ENCODE assay signal across 30 mouse cellular contexts in genomic region chr6:147849988-147850387, GRCm38 (mm10).
"Had no signal": no experiment of that assay in that cellular context is flagged by ENCODE, and none has a peak within 500 bp of the region (broad histone marks: within the 10 kb centered on the region; RNA-seq: fewer than 3 reads in every experiment).

No protein-coding gene starts in this region.

- H3K27me3 ChIP-seq: heart, embryonic 12.5 days; heart, embryonic 13.5 days; heart, embryonic 15.5 days; hindbrain, embryonic 12.5 days; hindbrain, embryonic 13.5 days; hindbrain, embryonic 15.5 days; intestine, embryonic 15.5 days; kidney, embryonic 15.5 days had no signal

- H3K36me3 ChIP-seq: heart, embryonic 12.5 days; heart, embryonic 13.5 days; heart, embryonic 15.5 days; hindbrain, embryonic 10.5 days; hindbrain, embryonic 12.5 days; hindbrain, embryonic 13.5 days; hindbrain, embryonic 15.5 days; intestine, embryonic 15.5 days; kidney, embryonic 15.5 days had no signal

- H3K27ac ChIP-seq: heart, embryonic 13.5 days; heart, embryonic 15.5 days; hindbrain, embryonic 10.5 days; hindbrain, embryonic 12.5 days; hindbrain, embryonic 13.5 days; hindbrain, embryonic 14.5 days; hindbrain, embryonic 15.5 days; hindbrain, postnatal 0 days; intestine, embryonic 15.5 days; kidney, embryonic 15.5 days; kidney, postnatal 0 days; layer of hippocampus, adult 2 months; left cerebral cortex, adult 2 months had no signal

- H3K4me1 ChIP-seq: heart, embryonic 12.5 days; heart, embryonic 13.5 days; heart, embryonic 15.5 days; hindbrain, embryonic 10.5 days; hindbrain, embryonic 12.5 days; hindbrain, embryonic 13.5 days; hindbrain, embryonic 15.5 days; intestine, embryonic 15.5 days; kidney, embryonic 15.5 days had no signal

- H3K9me3 ChIP-seq: heart, embryonic 12.5 days; heart, embryonic 13.5 days; heart, embryonic 15.5 days; hindbrain, embryonic 10.5 days; hindbrain, embryonic 12.5 days; hindbrain, embryonic 13.5 days; hindbrain, embryonic 15.5 days; intestine, embryonic 15.5 days; kidney, embryonic 15.5 days had no signal

- H3K4me3 ChIP-seq: heart, embryonic 12.5 days; heart, embryonic 13.5 days; heart, embryonic 15.5 days; hindbrain, embryonic 10.5 days; hindbrain, embryonic 12.5 days; hindbrain, embryonic 13.5 days; hindbrain, embryonic 15.5 days; intestine, embryonic 15.5 days; kidney, embryonic 15.5 days; layer of hippocampus, adult 2 months; left cerebral cortex, adult 2 months had no signal

- H3K9ac ChIP-seq: heart, embryonic 12.5 days; heart, embryonic 13.5 days; heart, embryonic 15.5 days; hindbrain, embryonic 12.5 days; hindbrain, embryonic 13.5 days; hindbrain, embryonic 14.5 days; hindbrain, embryonic 15.5 days; intestine, embryonic 15.5 days; kidney, embryonic 15.5 days had no signal

- H3K4me2 ChIP-seq: heart, embryonic 12.5 days; heart, embryonic 13.5 days; heart, embryonic 15.5 days; hindbrain, embryonic 12.5 days; hindbrain, embryonic 13.5 days; hindbrain, embryonic 14.5 days; hindbrain, embryonic 15.5 days; intestine, embryonic 15.5 days; kidney, embryonic 15.5 days had no signal

- DNase-seq: heart, postnatal 10 days; heart, postnatal 14 days; heart, postnatal 36 days; heart, postnatal 4 days; kidney, adult 11 months; kidney, adult 18-20 months; kidney, adult 2 months; kidney, adult 8-10 months; kidney, adult 9 months; kidney, postnatal 10 days; kidney, postnatal 14 days; kidney, postnatal 25 days; kidney, postnatal 36 days; kidney, postnatal 4 days; layer of hippocampus, adult 9-11 months; layer of hippocampus, postnatal 36 days had no signal
